Mouse (Mus musculus): Measurements from ENCODE around the gene Trak1. TPM values are rescaled to one million over a fixed set of nuclear protein-coding genes. Genes with fewer than 3 reads are reported as not detected.
A peak's percentile ranks its signal among the peaks of the same experiment; 100 is the strongest.

Gene Trak1
- polyA plus RNA-seq, 1 experiment from 2014 or later, result 43.0 TPM

GRCm38 (mm10) chr9:121384620-121385019, 87.3 kb downstream of the Trak1 start:
- ATAC-seq (ENCODE audit: low FRiP score), result no peak
- 81% methylated on average over 7 of the region's 7 CpGs for WGBS
- Histone ChIP-seq H3K27ac (no peak overlapping the region), H3K9me3 (no peaks in the 10 kb centered on the region), H3K4me3 (no peak overlapping the region), H3K9ac (no peak overlapping the region), H3K4me2 (no peak overlapping the region), H3K36me3 (no peaks in the 10 kb centered on the region), H3K4me1 (replicated peaks) (peaks cover 59% of the 10 kb centered on the region), H3K27me3 (no peaks in the 10 kb centered on the region)

- no peak overlapping the region for H3K4me2 ChIP-seq
- no peak overlapping the region for H3K4me3 ChIP-seq
- H3K27me3 ChIP-seq, result no peaks in the 10 kb centered on the region
- 37% methylated on average over 16 of the region's 16 CpGs for WGBS
- H3K4me1 ChIP-seq (replicated peaks), result peaks cover 59% of the 10 kb centered on the region
- 0 out of 2 replicates have a peak, but pooled peaks have one; percentile 8 for ATAC-seq (ENCODE audit: low FRiP score)
- H3K27ac ChIP-seq, result peak overlapping the region; percentile 58
- no peaks in the 10 kb centered on the region for H3K36me3 ChIP-seq
- H3K9me3 ChIP-seq, result no peaks in the 10 kb centered on the region
- H3K9ac ChIP-seq, result peak overlapping the region; percentile 49; the same call in 1 of the 2 replicates
Measured at GRCm38 (mm10) chr9:121385091-121385748, 87.9 kb downstream of the Trak1 start.

GRCm38 (mm10) chr9:121385749-121386350, 88.5 kb downstream of the Trak1 start:
- peak overlapping the region; percentile 32; the same call in 1 of the 2 replicates for H3K27ac ChIP-seq
- no peak for ATAC-seq (ENCODE audit: low FRiP score)
- H3K4me1 ChIP-seq (replicated peaks), result peaks cover 59% of the 10 kb centered on the region
- no peak overlapping the region for H3K4me2 ChIP-seq
- peak overlapping the region; percentile 49; the same call in 1 of the 2 replicates for H3K9ac ChIP-seq
- H3K4me3 ChIP-seq, result no peak overlapping the region
- H3K27me3 ChIP-seq, result no peaks in the 10 kb centered on the region
- WGBS, result 77% methylated on average over 12 of the region's 12 CpGs
- no peaks in the 10 kb centered on the region for H3K36me3 ChIP-seq
- H3K9me3 ChIP-seq, result no peaks in the 10 kb centered on the region

- Histone ChIP-seq H3K36me3 (no peaks in the 10 kb centered on the region), H3K27me3 (no peaks in the 10 kb centered on the region), H3K9ac (peak overlapping the region; percentile 29; the same call in 1 of the 2 replicates), H3K4me1 (replicated peaks) (peaks cover 46% of the 10 kb centered on the region), H3K27ac (peak overlapping the region; percentile 52), H3K4me3 (no peak overlapping the region), H3K4me2 (0 out of 2 replicates have a peak overlapping the region, but pooled peaks have one; percentile 6), H3K9me3 (no peaks in the 10 kb centered on the region)
- ATAC-seq (ENCODE audit: low FRiP score), result no peak
- 74% methylated on average over 9 of the region's 9 CpGs for WGBS
Measured at GRCm38 (mm10) chr9:121387539-121388272, 90.4 kb downstream of the Trak1 start.

GRCm38 (mm10) chr9:121388273-121388931, 91.1 kb downstream of the Trak1 start:
- H3K4me2 ChIP-seq, result 0 out of 2 replicates have a peak overlapping the region, but pooled peaks have one; percentile 6
- H3K27me3 ChIP-seq, result no peaks in the 10 kb centered on the region
- H3K4me3 ChIP-seq, result no peak overlapping the region
- peaks cover 39% of the 10 kb centered on the region for H3K4me1 ChIP-seq (replicated peaks)
- no peaks in the 10 kb centered on the region for H3K9me3 ChIP-seq
- peaks cover 5% of the 10 kb centered on the region; the same call in 1 of the 2 replicates for H3K36me3 ChIP-seq
- WGBS, result 61% methylated on average over 13 of the region's 13 CpGs
- H3K27ac ChIP-seq, result peak overlapping the region; percentile 52
- H3K9ac ChIP-seq, result peak overlapping the region; percentile 29; the same call in 1 of the 2 replicates
- no peak for ATAC-seq (ENCODE audit: low FRiP score)

- ATAC-seq (ENCODE audit: low FRiP score), result no peak
- WGBS, result 86% methylated on average over 10 of the region's 10 CpGs
- Histone ChIP-seq H3K4me2 (no peak overlapping the region), H3K4me1 (replicated peaks) (peaks cover 34% of the 10 kb centered on the region), H3K4me3 (no peak overlapping the region), H3K27me3 (no peaks in the 10 kb centered on the region), H3K9ac (no peak overlapping the region), H3K9me3 (no peaks in the 10 kb centered on the region), H3K27ac (no peak overlapping the region), H3K36me3 (peaks cover 8% of the 10 kb centered on the region; the same call in 1 of the 2 replicates)
Measured at GRCm38 (mm10) chr9:121389258-121389657, 92.0 kb downstream of the Trak1 start.

GRCm38 (mm10) chr9:121391898-121392297, 94.6 kb downstream of the Trak1 start:
- ATAC-seq (ENCODE audit: low FRiP score), result no peak

GRCm38 (mm10) chr9:121392427-121392826, 95.1 kb downstream of the Trak1 start:
- WGBS, result 52% methylated on average over 5 of the region's 5 CpGs
- ATAC-seq (ENCODE audit: low FRiP score), result no peak
- Histone ChIP-seq H3K36me3 (peaks cover 11% of the 10 kb centered on the region; the same call in 1 of the 2 replicates), H3K27ac (no peak overlapping the region), H3K9ac (no peak overlapping the region), H3K4me1 (replicated peaks) (peaks cover 15% of the 10 kb centered on the region), H3K4me3 (no peak overlapping the region), H3K4me2 (no peak overlapping the region), H3K9me3 (no peaks in the 10 kb centered on the region), H3K27me3 (no peaks in the 10 kb centered on the region)

More at GRCm38 (mm10) chr9:121391898-121392297, 94.6 kb downstream of the Trak1 start:
- Histone ChIP-seq H3K27me3 (no peaks in the 10 kb centered on the region), H3K27ac (no peak overlapping the region), H3K36me3 (peaks cover 11% of the 10 kb centered on the region; the same call in 1 of the 2 replicates), H3K4me1 (replicated peaks) (peaks cover 16% of the 10 kb centered on the region), H3K4me3 (no peak overlapping the region), H3K9me3 (no peaks in the 10 kb centered on the region), H3K4me2 (no peak overlapping the region), H3K9ac (no peak overlapping the region)
- WGBS, result 92% methylated on average over 13 of the region's 13 CpGs

GRCm38 (mm10) chr9:121393104-121393503, 95.8 kb downstream of the Trak1 start:
- ATAC-seq (ENCODE audit: low FRiP score), result no peak
- no peak overlapping the region for H3K4me3 ChIP-seq
- H3K4me1 ChIP-seq (replicated peaks), result peaks cover 16% of the 10 kb centered on the region
- H3K27me3 ChIP-seq, result no peaks in the 10 kb centered on the region
- no peak overlapping the region for H3K27ac ChIP-seq
- no peaks in the 10 kb centered on the region for H3K9me3 ChIP-seq
- peaks cover 11% of the 10 kb centered on the region; the same call in 1 of the 2 replicates for H3K36me3 ChIP-seq
- 99% methylated on average over 4 of the region's 4 CpGs for WGBS
- H3K4me2 ChIP-seq, result no peak overlapping the region
- H3K9ac ChIP-seq, result no peak overlapping the region

- Histone ChIP-seq H3K27ac (no peak overlapping the region), H3K9me3 (no peaks in the 10 kb centered on the region), H3K36me3 (peaks cover 11% of the 10 kb centered on the region; the same call in 1 of the 2 replicates), H3K4me1 (replicated peaks) (peaks cover 24% of the 10 kb centered on the region), H3K4me2 (no peak overlapping the region), H3K4me3 (no peak overlapping the region), H3K27me3 (no peaks in the 10 kb centered on the region), H3K9ac (no peak overlapping the region)
- no peak for ATAC-seq (ENCODE audit: low FRiP score)
- WGBS, result 83% methylated on average over 2 of the region's 2 CpGs
Measured at GRCm38 (mm10) chr9:121394882-121395281, 97.6 kb downstream of the Trak1 start.

- Histone ChIP-seq H3K4me2 (no peak overlapping the region), H3K4me3 (no peak overlapping the region), H3K9ac (no peak overlapping the region), H3K4me1 (replicated peaks) (peaks cover 28% of the 10 kb centered on the region), H3K27ac (no peak overlapping the region), H3K36me3 (peaks cover 11% of the 10 kb centered on the region; the same call in 1 of the 2 replicates), H3K27me3 (no peaks in the 10 kb centered on the region), H3K9me3 (no peaks in the 10 kb centered on the region)
- no peak for ATAC-seq (ENCODE audit: low FRiP score)
- 93% methylated on average over 5 of the region's 5 CpGs for WGBS
Measured at GRCm38 (mm10) chr9:121395812-121396211, 98.5 kb downstream of the Trak1 start.
